ENCODE assay signal across 21 mouse cellular contexts in genomic region chr17:86327958-86328357, GRCm38 (mm10).
"Had no signal": no experiment of that assay in that cellular context is flagged by ENCODE, and none has a peak within 500 bp of the region (broad histone marks: within the 10 kb centered on the region; RNA-seq: fewer than 3 reads in every experiment).

No protein-coding gene starts in this region.

- H3K27ac ChIP-seq: gastrocnemius, adult 2 months; heart, adult 2 months; hindbrain, embryonic 14.5 days; intestine, embryonic 15.5 days; limb, embryonic 13.5 days; limb, embryonic 15.5 days; liver, embryonic 12.5 days; liver, embryonic 14.5 days had no signal

- H3K36me3 ChIP-seq: intestine, embryonic 15.5 days; limb, embryonic 13.5 days; limb, embryonic 15.5 days; liver, embryonic 12.5 days had no signal

- H3K4me2 ChIP-seq: hindbrain, embryonic 14.5 days; intestine, embryonic 15.5 days; limb, embryonic 15.5 days; liver, embryonic 12.5 days had no signal

- ATAC-seq: forebrain, embryonic 16.5 days; hindbrain, embryonic 16.5 days; inflammation-experienced regulatory T-cells, adult 6 months; intestine, embryonic 15.5 days; intestine, postnatal 0 days; liver, embryonic 12.5 days had no signal

- H3K4me3 ChIP-seq: gastrocnemius, adult 2 months; heart, adult 2 months; intestine, embryonic 15.5 days; limb, embryonic 13.5 days; limb, embryonic 15.5 days; liver, embryonic 12.5 days had no signal

- H3K9me3 ChIP-seq: intestine, embryonic 15.5 days; limb, embryonic 13.5 days; limb, embryonic 15.5 days; liver, embryonic 12.5 days had no signal

- DNase-seq: gastrocnemius, adult 2 months; gastrocnemius, postnatal 10 days; gastrocnemius, postnatal 25 days; heart, adult 2 months; heart, postnatal 10 days; heart, postnatal 36 days; kidney, adult 18-20 months; kidney, adult 8-10 months; kidney, postnatal 14 days; kidney, postnatal 36 days; left cerebral cortex, postnatal 4 days had no signal

- H3K27me3 ChIP-seq: intestine, embryonic 15.5 days; limb, embryonic 13.5 days; limb, embryonic 15.5 days; liver, embryonic 12.5 days had no signal

- H3K9ac ChIP-seq: hindbrain, embryonic 14.5 days; intestine, embryonic 15.5 days; limb, embryonic 13.5 days; limb, embryonic 15.5 days; liver, embryonic 12.5 days; liver, embryonic 14.5 days had no signal
